Mouse (Mus musculus) layer of hippocampus, postnatal 14 days (tissue): ENCODE data around the gene Trip11. TPM values are rescaled to one million over a fixed set of nuclear protein-coding genes. Genes with fewer than 3 reads are reported as not detected.

Experiments used
- DNase-seq, 2 experiments: peaks; one replicate each; pipeline ENCODE4 v3.0.0; 2021 to 2022; ENCODE audit warnings: low spot score in 2 of 2, mixed read lengths in 1 of 2
- total RNA-seq, 2 experiments: library from RNA; stranded (reverse); gene quantifications; 2 replicates each; pipeline ENCODE4 v1.2.3; 2021

Trip11 gene
- total RNA-seq, 2 experiments from 2014 or later = 26.8 to 27.5 TPM

DNA sequence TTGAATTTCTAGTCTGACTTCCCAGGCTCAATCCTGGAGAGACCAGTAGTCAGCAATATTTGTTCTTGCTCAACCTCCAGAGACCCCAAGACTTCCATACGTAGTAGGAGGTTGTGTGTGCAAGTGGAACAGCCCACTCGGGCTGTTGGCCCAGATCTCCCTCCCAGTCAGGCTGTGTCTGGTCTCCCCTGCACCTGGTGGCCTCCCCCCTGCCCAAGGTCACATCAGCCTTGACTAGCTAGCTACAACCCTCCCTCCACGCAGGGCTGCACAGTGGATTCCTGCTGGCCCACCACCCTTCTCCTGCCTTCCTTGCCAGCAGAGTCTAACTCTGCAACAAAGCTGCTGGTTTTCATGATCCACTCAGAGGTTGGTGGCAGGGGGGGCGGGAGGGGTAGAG is 81.8 kb downstream of the Trip11 start:
- no peak for DNase-seq

DNA sequence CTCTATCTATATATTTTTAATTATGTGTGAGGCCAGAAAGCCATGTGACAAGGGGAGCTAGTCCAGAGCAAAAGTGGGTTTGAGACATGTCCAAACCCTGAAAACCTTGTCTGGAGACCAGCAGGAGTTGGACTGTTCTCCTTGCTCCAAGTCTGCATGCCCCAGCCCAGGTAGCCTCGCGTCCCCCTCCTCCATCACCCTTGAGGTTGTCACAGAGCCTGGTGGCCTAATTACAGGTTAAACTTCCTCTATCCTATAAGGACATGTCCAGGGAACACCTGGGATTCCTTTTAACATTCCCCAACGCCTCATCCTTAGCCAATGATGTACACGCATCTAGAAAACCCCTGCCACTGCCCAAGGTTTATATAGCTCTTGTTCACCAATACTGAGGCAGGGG is 89.9 kb downstream of the Trip11 start:
- no peak for DNase-seq

DNA sequence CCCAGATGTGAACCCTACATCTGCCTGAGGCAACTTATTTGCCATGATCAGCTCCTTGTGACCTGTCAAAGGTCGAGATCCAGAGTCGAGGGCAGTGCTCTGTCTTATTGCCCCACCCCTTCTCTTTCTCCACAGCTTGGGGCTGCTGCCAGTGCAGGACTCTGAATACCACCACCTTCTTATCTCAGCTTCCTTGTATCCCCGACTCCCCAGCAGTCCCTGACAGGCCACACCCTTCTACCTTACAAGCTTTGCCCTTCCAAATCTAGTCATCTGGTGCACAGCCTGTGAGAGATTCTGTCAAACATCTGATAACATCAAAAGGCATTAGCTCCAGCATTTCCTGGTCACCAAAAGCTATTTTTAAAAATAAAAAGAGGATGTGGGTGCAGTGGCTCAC is 91.5 kb downstream of the Trip11 start:
- DNase-seq = no peak

DNA sequence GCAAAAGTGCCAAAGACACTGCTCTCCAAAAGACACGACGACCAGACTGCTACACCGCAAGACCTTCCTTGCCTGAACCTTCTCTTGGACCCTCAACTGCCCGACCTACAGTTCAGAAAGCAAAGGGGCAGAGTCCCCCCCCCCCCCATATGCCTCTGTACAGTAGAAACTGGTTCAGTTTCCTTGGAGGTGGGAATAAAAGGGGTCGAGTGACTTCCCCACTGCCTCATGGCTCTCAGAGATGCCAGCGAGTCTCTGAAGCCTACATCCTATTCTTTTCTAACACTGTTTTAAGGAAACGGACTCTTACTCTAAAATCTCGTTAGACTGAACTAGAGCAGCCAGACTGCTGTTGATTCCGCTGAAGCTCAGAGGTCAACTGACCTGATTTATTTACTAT is 93.5 kb downstream of the Trip11 start:
- DNase-seq = no peak

DNA sequence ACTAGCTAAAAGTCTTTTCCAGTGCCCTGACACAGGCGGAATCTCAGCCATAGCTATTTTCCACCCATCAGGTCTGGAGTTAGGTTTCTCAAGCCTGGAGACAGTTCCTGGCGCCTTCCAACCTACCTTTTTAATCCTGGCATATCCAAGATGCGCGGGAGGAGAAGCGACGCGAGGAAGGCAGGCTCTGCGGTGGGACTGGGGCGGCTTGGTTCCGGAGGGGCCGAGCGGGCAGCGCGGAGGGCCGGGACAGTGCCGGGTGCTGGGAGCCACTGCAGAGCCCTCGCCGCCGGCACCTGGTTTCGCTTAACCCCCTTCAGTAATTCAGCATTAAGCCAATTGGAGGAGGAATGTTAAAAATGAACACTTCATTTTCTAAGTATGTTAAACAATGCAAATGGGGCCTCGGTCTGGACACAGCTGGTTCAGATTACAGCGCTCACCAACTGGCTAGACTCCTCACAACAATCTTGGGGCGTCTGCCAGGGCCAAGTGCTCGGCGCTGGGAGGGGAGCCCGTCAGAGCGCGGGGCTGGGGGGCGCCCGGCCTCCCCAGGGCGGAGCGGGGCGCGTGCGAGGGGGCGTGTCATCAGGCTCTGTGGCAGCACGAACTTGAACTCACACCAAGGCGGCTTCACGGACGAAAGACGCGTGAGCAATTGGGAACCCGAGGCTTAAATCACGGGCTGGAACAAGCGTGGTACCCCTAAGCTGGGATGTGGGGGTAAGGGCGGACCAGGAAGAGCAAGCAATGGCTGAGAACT is 94.3 kb downstream of the Trip11 start, which contains the start of gene Fbln5:
TSS of gene Fbln5 (minus strand) at position 448 of the 763 bp plus-strand sequence.
- DNase-seq = no peak

DNA sequence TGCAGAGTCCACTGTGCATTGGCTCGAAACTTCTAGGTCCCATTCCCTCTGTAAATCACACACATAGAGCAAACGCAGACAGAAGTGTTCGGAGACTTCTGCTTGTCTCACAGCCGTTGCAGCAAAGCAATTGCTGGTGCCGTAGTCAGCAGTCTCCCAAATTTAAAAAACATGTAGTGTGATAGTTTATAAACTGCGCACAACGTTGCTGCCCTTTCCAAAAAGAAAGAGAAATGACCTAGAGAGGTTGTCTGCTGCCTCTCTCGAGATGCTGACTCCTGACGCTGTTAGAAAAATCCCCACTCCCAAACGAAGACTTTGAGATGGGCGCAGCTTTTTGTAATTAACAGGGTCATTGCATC is 94.8 kb downstream of the Trip11 start:
- no peak for DNase-seq

DNA sequence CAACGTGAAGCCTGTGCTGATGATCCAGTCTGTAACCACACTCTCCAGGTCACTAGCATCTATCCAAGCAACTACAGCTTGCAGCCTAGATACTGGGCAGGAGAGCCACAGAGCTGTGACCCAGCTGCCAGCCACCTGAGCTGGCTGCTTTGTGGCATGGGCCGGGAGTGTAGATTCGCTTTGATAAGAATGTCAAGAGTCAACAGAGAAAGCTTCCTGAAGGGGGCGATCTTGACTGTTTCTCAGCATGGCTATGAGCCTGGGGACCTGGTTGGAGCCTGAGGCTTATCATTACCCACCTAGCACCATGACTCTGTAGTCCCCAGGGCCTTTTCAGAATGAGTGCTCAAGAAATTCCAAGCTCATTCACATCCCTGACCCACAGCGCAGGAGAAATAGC is 96.3 kb downstream of the Trip11 start:
- DNase-seq = no peak

DNA sequence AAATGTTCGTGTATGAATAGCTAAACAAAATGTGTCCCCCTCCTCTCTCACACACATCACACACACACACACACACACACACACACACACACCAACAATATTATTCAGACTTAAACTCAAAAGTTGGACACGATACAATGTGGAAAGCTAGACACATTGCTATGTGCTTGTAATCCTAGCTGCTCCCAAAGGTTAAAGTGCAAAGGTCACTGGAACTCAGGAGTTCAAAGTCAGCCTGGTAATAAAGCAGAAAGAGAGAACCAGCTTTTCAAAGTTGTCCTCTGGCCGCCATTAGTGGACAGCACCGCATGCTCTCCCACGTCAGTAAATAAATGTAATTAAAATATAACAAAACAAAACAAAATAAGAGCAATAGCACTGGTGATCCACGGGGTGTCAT is 97.3 kb downstream of the Trip11 start:
- DNase-seq = no peak

DNA sequence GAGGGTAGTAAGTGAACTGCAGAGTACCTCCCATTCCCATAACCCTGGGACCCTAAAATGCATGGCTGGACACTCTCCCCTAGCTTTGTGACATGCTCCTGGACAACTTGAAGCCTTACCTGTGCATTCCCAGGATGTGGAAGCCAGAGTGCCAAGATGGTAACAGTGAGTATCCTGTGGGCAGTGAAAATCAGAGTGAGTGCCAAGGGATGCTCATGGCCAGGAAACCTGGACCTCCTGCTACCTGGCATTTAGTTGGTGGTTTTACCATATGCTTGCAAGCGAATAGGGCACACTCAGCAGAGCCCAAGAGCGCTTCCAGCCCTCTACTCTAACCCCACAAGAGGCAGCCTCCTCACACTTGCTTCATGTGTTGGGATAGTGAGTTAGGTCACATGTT is 98.6 kb downstream of the Trip11 start:
- no peak for DNase-seq

DNA sequence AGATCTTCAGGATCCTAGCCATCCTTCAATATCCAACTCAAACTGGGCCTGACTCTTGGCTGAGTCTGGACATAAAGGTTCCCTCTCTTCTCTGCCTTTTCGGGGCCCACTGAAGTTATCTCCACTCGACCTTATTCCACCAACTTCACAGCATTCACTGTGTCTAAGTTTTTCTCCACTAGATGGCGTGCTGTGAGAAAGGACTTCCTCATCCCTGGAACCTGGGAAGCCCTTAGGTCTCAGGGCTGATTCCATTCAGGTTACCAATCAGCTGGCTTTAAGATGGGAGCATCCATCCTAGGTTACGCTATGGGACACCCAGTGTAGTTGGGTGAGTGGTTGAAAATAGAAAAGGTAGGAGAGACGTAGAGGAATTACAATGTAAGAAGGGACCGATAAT is 101.9 kb downstream of the Trip11 start:
- DNase-seq = no peak

DNA sequence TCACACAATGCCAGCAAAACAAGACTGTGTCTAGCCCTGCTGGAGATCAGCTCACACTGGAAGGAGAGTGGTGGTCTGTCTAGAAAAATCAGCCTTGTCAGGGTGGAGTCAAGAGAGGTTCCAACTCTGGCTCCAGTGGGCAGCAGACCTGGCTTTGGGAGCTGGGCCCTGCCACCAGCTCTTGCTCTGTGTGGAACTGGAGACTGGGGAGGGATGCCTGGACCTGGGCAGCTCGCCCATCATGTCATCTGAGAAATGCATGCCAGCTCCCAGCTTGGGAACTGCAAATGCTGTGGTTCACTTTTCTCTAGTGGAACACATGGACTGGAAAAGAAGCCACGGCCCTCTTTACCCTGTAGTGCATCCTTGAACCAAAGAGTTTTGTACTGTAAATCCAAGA is 102.6 kb downstream of the Trip11 start:
- peak in 1 of 2 experiments; percentile 12 for DNase-seq

DNA sequence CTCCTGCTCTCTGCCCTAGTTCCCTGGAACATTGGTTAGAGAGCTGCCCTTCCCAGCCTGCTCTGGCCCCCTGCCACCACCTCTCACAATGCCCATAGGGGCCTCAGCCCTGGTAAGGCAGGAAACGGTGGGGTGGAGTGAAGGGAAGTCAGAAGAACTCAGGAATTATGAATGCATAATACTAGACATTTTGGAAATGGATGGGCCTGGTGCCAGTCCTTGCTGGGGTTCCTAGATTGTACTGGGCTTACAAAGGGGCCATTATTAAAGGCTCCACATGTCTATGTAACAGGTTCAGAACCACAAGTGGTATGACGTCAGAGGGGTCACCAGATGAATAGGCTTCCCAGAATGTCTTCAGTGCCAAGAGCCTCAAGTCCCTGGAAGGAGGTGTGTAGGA is 105.7 kb downstream of the Trip11 start:
- DNase-seq = no peak

DNA sequence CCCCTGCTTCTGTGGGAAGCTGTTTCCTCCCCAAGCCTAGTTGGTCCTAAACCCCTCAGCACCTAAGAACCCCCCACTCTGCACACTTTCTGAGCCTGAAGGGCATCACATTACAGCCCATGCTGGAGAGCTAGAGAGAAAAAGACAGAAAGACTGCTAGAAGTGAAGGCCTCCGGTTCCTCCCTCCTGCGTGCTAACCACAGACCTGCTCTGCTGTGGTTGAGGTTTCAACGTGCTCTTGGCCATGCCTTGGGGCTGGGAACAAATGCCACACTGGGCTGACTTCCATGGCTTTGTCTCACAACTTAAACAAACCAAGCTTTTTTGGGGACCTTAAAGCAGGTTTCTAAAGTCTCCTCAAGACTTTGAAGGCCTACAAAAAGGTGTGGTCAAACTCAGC is 110.6 kb downstream of the Trip11 start:
- DNase-seq = no peak

DNA sequence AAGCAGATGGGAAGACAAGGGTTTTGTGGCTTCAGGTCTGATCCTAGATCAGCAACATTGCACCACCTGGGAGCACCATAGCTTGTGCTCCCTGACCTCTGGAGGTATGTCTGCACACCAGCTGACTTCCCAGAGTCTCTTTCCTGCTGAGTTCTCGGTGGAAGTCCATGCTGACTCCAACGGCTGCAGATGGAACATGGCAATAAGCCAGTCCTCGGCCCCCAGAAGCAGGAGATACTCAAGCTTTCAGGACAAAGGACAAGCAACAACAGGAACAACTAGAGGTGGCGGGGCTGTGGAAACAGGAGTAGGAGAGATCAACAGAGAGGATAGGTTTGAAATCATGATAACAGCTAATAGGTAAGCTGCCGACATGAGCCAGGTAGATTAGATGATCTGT is 111.3 kb downstream of the Trip11 start:
- no peak for DNase-seq

DNA sequence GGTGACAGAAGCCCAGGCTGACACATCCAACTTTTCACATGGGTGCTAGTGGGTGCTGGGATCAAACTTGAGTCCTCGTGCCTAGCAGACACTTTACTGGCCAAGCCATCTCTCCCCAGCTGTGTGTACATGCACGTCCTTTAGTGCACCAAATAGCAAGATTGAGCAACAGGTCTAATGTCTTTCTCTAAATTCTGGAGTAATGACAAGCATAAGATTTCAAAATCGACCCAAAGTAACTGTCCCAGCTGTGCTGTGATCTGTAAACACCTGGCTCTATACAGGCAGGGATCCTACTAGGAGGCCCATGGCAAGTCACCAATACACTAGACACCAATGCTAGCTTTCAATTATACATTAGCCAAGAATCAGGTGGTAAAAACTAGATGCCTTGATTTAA is 112.0 kb downstream of the Trip11 start:
- no peak for DNase-seq

DNA sequence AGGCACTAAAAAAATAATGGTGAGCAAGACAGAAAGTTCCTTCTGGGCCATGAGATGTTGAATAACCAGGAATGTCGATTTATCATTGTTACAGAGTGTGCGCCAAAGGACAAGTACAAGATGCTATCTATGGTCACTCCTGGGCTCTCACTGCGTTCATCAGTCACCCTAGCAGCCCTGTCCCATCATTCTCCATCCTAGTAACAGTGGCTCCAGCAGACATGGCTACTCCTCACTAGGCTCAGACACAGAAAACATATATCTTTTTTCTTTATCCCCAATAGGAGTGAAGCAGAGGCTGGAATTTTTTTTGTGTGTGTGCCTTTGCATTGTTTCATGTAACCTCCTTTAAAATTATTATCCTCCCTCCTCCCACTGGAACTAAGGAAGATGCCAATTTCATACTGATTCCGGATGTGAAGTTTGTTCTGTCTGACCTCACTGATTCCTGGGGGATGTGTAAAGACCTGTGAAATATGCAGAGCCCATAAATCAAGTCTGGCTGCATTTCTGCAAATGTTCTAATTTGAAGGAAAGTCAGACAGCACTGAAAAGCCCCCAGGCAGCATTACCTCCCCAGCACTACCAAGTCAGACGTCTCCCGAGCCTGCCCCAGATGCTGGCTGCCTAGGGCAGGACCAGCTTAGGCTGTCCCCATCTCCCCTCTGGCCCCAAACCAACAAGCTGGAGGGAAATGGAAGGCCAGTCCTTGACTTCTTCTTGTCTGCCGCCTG is 114.7 kb downstream of the Trip11 start:
- DNase-seq = no peak

DNA sequence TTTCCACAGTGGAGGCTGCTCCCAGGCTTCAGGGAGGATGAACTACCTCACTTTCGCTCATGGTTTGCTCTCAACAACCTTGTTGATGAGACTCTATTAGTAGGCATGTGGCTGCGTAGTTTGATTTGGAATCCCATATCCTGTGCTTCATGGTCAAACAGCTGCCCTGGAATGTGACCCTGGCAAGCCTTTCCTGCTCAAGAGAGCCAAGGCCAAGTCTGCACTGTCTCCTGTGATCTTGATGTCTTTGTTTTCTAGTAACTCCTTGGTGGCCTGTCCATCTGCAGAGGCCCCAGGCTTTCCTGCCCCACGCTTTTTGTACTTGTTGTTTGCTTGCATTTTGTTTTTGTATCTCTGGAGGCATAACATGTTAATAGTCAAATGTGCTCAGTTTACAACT is 118.6 kb downstream of the Trip11 start:
- no peak for DNase-seq

DNA sequence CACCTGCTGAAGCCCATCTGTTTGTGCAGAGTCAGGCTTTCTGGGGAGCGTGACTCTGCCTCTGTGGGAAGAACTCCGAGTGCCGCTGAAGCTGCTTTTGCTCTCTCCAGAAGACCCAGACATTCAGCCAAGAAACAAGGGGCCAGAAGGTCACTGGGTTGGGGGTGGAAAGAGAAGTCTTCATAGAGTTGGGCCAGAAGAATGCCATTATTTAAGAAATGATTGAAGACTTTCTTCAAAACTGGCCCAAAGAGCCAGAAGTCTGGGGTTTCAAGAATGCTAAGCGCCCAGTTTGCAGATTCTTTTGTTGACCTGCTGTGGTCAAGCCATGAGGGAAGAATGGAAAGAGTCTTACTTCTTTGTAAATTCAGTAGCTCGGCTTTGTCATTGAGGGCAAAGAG is 119.8 kb downstream of the Trip11 start:
- DNase-seq = no peak

DNA sequence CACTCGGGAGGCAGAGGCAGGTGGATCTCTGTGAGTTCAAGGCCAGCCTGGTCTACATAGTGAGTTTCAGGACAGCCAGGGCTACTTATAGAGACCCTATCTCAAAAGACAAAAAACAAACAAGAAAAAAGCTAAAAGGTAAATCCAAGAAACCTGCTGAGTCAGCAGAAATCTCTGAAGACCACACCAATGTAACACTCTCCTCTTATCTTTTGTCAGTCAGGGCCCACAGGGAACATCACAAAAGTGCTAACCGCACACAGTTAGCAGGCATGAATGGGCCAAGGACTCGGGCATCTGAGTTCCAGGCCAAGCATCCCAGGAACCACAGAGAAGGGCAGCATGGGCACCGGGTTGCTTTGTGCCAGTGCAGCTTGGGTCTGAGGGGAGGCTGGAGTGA is 120.4 kb downstream of the Trip11 start:
- no peak for DNase-seq

DNA sequence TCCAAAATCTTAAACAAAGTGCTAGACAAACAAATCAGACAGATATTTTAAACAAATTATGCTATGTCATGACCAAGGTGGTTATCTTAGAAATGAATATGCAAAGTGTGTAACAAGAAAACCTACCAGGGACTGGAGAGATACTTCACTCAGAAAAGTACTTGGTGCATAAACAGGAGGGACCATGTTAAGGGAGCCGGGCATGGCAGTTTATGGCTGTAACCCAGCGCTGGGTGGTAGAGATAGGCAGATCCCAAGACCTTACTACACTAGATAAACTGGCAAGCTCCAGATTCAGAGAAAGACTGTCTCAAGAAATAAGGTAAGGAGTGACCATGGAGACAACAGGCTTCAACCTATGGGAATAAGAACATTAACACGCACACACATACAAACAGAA is 123.3 kb downstream of the Trip11 start:
- no peak for DNase-seq

DNA sequence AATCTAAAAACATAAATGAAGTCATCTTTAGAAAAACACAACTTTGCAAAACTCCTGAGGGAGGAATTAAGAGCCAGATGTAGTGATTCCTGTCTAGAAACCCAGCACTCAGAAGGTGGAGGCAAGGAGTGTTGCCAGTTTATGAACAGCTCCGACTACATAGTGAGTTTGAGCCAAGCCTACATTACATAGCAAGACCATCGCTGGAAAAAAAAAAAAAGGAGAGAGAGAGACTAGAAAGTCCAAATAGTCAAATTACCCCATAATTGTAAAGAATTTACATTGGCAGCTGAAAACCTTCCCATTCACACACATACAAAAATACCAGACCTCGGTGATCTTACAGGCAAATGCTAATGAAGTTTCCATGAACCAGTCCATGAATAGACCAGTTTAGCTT is 123.8 kb downstream of the Trip11 start:
- DNase-seq = no peak
